Mouse (Mus musculus) MEL (cell line): ENCODE results near the gene Kazn. TPM values are rescaled to one million over a fixed set of nuclear protein-coding genes. Genes with fewer than 3 reads are reported as not detected.

Experiments
- DNase-seq: peaks from one replicate; pipeline ENCODE4 v3.0.0; 2011; ENCODE audit warnings: low read depth, low spot score
- H3K27ac ChIP-seq: 2 replicates; pipeline ENCODE4 v1.5.1; 2012; ENCODE audit warnings: low read depth, mild to moderate bottlenecking, control low read depth, low read length, moderate library complexity; ENCODE audit not compliant: control insufficient read depth
- H3K27me3 ChIP-seq, 2 experiments: fragments of 150-350 bp in 1 of 2; sonication (generic) in 1 of 2; 2 replicates each; pipeline ENCODE4 v1.6.1; 2012; ENCODE audit warnings: low read length in 2 of 2, mild to moderate bottlenecking in 2 of 2, improper control_type of control experiment in 1 of 2, moderate library complexity in 1 of 2; ENCODE audit not compliant: insufficient read depth in 2 of 2, control insufficient read depth in 1 of 2
- H3K36me3 ChIP-seq, 2 experiments: 2 replicates each; pipeline ENCODE4 v1.6.1; 2012 to 2014; ENCODE audit warnings: low read length in 2 of 2, improper control_type of control experiment in 1 of 2, inconsistent platforms in 1 of 2, mild to moderate bottlenecking in 1 of 2; ENCODE audit not compliant: insufficient read depth in 2 of 2, control insufficient read depth in 1 of 2
- H3K4me1 ChIP-seq, 2 experiments: fragments of 150-350 bp in 1 of 2; sonication (generic) in 1 of 2; 2 replicates each; pipeline ENCODE4 v1.6.1; 2012; ENCODE audit warnings: low read length in 2 of 2, improper control_type of control experiment in 1 of 2, mild to moderate bottlenecking in 1 of 2; ENCODE audit not compliant: insufficient read depth in 2 of 2, control insufficient read depth in 1 of 2
- H3K4me3 ChIP-seq, 2 experiments: fragments of 150-350 bp in 1 of 2; sonication (generic) in 1 of 2; 2 replicates each; pipeline ENCODE4 v1.5.1; 2012; ENCODE audit warnings: low read depth in 2 of 2, low read length in 2 of 2, mild to moderate bottlenecking in 2 of 2, moderate library complexity in 2 of 2, control low read depth in 1 of 2, improper control_type of control experiment in 1 of 2; ENCODE audit not compliant: control insufficient read depth in 1 of 2, insufficient read depth in 1 of 2
- H3K79me2 ChIP-seq: 2 replicates; pipeline ENCODE4 v1.6.1; 2012; ENCODE audit warnings: mild to moderate bottlenecking, low read length, moderate library complexity; ENCODE audit not compliant: control insufficient read depth, poor library complexity, insufficient read depth
- H3K9ac ChIP-seq: 2 replicates; pipeline ENCODE4 v1.6.1; 2012; ENCODE audit warnings: low read depth, mild to moderate bottlenecking, control low read depth, low read length, moderate library complexity; ENCODE audit not compliant: control insufficient read depth, poor library complexity, severe bottlenecking
- H3K9me3 ChIP-seq: fragments of 150-350 bp; sonication (generic); replicated peaks from 2 replicates; pipeline ENCODE4 v1.6.1; 2012; ENCODE audit warnings: mild to moderate bottlenecking, low read length, improper control_type of control experiment, moderate library complexity; ENCODE audit not compliant: insufficient read depth
- BHLHE40 ChIP-seq: IDR thresholded peaks from 2 replicates; pipeline ENCODE4 v1.6.1; 2012; ENCODE audit warnings: low read depth, mild to moderate bottlenecking, inconsistent platforms, low read length, improper control_type of control experiment, borderline replicate concordance
- CHD1 ChIP-seq: IDR thresholded peaks from 2 replicates; pipeline ENCODE4 v1.6.1; 2012; ENCODE audit warnings: low read depth, mild to moderate bottlenecking, inconsistent platforms, low read length, improper control_type of control experiment
- CHD2 ChIP-seq: IDR thresholded peaks from 2 replicates; pipeline ENCODE4 v1.6.1; 2011; ENCODE audit warnings: low read length, improper control_type of control experiment
- E2F4 ChIP-seq: IDR thresholded peaks from 2 replicates; pipeline ENCODE4 v1.6.1; 2011; ENCODE audit warnings: low read depth, low read length, improper control_type of control experiment, borderline replicate concordance
- HCFC1 ChIP-seq: IDR thresholded peaks from 2 replicates; pipeline ENCODE4 v1.6.1; 2012; ENCODE audit warnings: low read depth, mild to moderate bottlenecking, inconsistent platforms, low read length, improper control_type of control experiment, moderate library complexity
- KAT2A ChIP-seq: conservative IDR thresholded peaks from 2 replicates; pipeline ENCODE4 v1.6.1; 2012; ENCODE audit warnings: low read depth, low read length, improper control_type of control experiment, inconsistent platforms
- MYB ChIP-seq: IDR thresholded peaks from 2 replicates; pipeline ENCODE4 v1.6.1; 2011; ENCODE audit warnings: mild to moderate bottlenecking, low read depth, low read length, improper control_type of control experiment
- NELFE ChIP-seq: IDR thresholded peaks from 2 replicates; pipeline ENCODE4 v1.6.1; 2011; ENCODE audit warnings: low read depth, low read length, improper control_type of control experiment
- POLR2A ChIP-seq, 2 experiments: IDR thresholded peaks; 2 replicates each; pipeline ENCODE4 v1.6.1; 2011 to 2012; ENCODE audit warnings: low read length in 2 of 2, mild to moderate bottlenecking in 2 of 2, control low read depth in 1 of 2, improper control_type of control experiment in 1 of 2, low read depth in 1 of 2, moderate library complexity in 1 of 2; ENCODE audit not compliant: control insufficient read depth in 1 of 2, insufficient read depth in 1 of 2, poor library complexity in 1 of 2
- POLR2AphosphoS5 ChIP-seq: IDR thresholded peaks from 2 replicates; pipeline ENCODE4 v1.6.1; 2012; ENCODE audit warnings: low read depth, borderline replicate concordance, mild to moderate bottlenecking, inconsistent platforms, low read length, moderate library complexity, mixed read lengths
- RAD21 ChIP-seq: IDR thresholded peaks from 2 replicates; pipeline ENCODE4 v1.6.1; 2011; ENCODE audit warnings: mild to moderate bottlenecking, low read depth, low read length, improper control_type of control experiment
- RCOR1 ChIP-seq: IDR thresholded peaks from 2 replicates; pipeline ENCODE4 v1.6.1; 2012; ENCODE audit warnings: low read depth, mild to moderate bottlenecking, inconsistent platforms, low read length, improper control_type of control experiment
- SIN3A ChIP-seq: IDR thresholded peaks from 2 replicates; pipeline ENCODE4 v1.6.1; 2012; ENCODE audit warnings: low read length, improper control_type of control experiment, inconsistent platforms
- SMC3 ChIP-seq: IDR thresholded peaks from 2 replicates; pipeline ENCODE4 v1.6.1; 2011; ENCODE audit warnings: low read depth, low read length, improper control_type of control experiment
- TAL1 ChIP-seq: IDR thresholded peaks from 2 replicates; pipeline ENCODE4 v1.6.1; 2012; ENCODE audit warnings: mild to moderate bottlenecking, inconsistent platforms, low read length, moderate library complexity, mixed read lengths
- TBP ChIP-seq: IDR thresholded peaks from 2 replicates; pipeline ENCODE4 v1.8.0; 2011; ENCODE audit warnings: low read depth, low read length, improper control_type of control experiment
- USF2 ChIP-seq, 2 experiments: IDR thresholded peaks; 2 replicates each; pipeline ENCODE4 v1.6.1; 2011 to 2012; ENCODE audit warnings: improper control_type of control experiment in 2 of 2, low read length in 2 of 2, borderline replicate concordance in 1 of 2, inconsistent platforms in 1 of 2, low read depth in 1 of 2, mild to moderate bottlenecking in 1 of 2; ENCODE audit not compliant: insufficient read depth in 1 of 2
- ZC3H11A ChIP-seq: IDR thresholded peaks from 2 replicates; pipeline ENCODE4 v1.6.1; 2012; ENCODE audit warnings: low read depth, mild to moderate bottlenecking, inconsistent platforms, low read length, improper control_type of control experiment
- ZKSCAN1 ChIP-seq: IDR thresholded peaks from 2 replicates; pipeline ENCODE4 v1.6.1; 2012; ENCODE audit warnings: low read depth, mild to moderate bottlenecking, inconsistent platforms, low read length, improper control_type of control experiment, moderate library complexity
- ZNF384 ChIP-seq: IDR thresholded peaks from 2 replicates; pipeline ENCODE4 v1.6.1; 2012; ENCODE audit warnings: low read depth, mild to moderate bottlenecking, inconsistent platforms, low read length, improper control_type of control experiment
- polyA plus RNA-seq, 2 experiments: library from polyadenylated mRNA; stranded (reverse) in 1 of 2; unstranded in 1 of 2; fragments of >175 nt in 1 of 2; fragments of >200 nt in 1 of 2; gene quantifications; 2 replicates each; pipeline versions ENCODE4 v1.2.1 to v1.2.4; 2012; ENCODE audit warnings: low replicate concordance in 2 of 2, low read depth in 1 of 2; ENCODE audit not compliant: insufficient read length in 2 of 2, insufficient read depth in 1 of 2, missing spikeins in 1 of 2
- total RNA-seq: library from RNA; depleted of rRNA; stranded (reverse); fragments of 300-350 nt; gene quantifications from 2 replicates; pipeline ENCODE4 v1.2.3, GENCODE M21; 2012

The Kazn gene
- total and polyA plus RNA-seq, 3 experiments = not detected

- Histone ChIP-seq H3K4me3 (no peak overlapping the region), H3K36me3 (no peaks in the 10 kb centered on the region), H3K9ac (no peak overlapping the region), H3K27ac (no peak overlapping the region), H3K4me1 (no peaks in the 10 kb centered on the region), H3K27me3 (no peaks in the 10 kb centered on the region), H3K9me3 (no peaks in the 10 kb centered on the region), H3K79me2 (no peaks in the 10 kb centered on the region)
- TF ChIP-seq POLR2A (IDR thresholded peaks at IDR 0.05; ENCODE audit: control insufficient read depth in 1 of 2, insufficient read depth in 1 of 2, low read depth in 1 of 2, low read length in 2 of 2, poor library complexity in 1 of 2) = no peak
- TF ChIP-seq E2F4 = no peak
- no peak for TF ChIP-seq POLR2AphosphoS5
- no peak for TF ChIP-seq BHLHE40
- TF ChIP-seq ZC3H11A = no peak
- TF ChIP-seq ZNF384 = no peak
- no peak for TF ChIP-seq TAL1
- no peak for TF ChIP-seq RCOR1
- no peak for TF ChIP-seq CHD2
- TF ChIP-seq CHD1 = no peak
- TF ChIP-seq SMC3 = no peak
- TF ChIP-seq ZKSCAN1 = no peak
- TF ChIP-seq USF2 (IDR thresholded peaks at IDR 0.05; ENCODE audit: borderline replicate concordance in 1 of 2, insufficient read depth in 1 of 2, low read depth in 1 of 2, low read length in 2 of 2) = no peak
- no peak for DNase-seq
Observed at GRCm38 (mm10) chr4:142181646-142182045, 57.6 kb downstream of the Kazn start.

GRCm38 (mm10) chr4:142180874-142181273, 58.3 kb downstream of the Kazn start:
- no peaks in the 10 kb centered on the region for H3K79me2 ChIP-seq
- H3K4me1 ChIP-seq = no peaks in the 10 kb centered on the region
- no peaks in the 10 kb centered on the region for H3K27me3 ChIP-seq
- TF ChIP-seq ZC3H11A (no peak), NELFE (no peak), POLR2AphosphoS5 (no peak), KAT2A (no peak), MYB (no peak), RAD21 (no peak), HCFC1 (no peak), SIN3A (no peak), TBP (no peak), USF2 (IDR thresholded peaks at IDR 0.05; ENCODE audit: borderline replicate concordance in 1 of 2, insufficient read depth in 1 of 2, low read depth in 1 of 2, low read length in 2 of 2) (no peak)
- no peaks in the 10 kb centered on the region for H3K9me3 ChIP-seq
- no peak for DNase-seq
- no peak overlapping the region for H3K9ac ChIP-seq
- no peak overlapping the region for H3K4me3 ChIP-seq
- no peaks in the 10 kb centered on the region for H3K36me3 ChIP-seq
- H3K27ac ChIP-seq = no peak overlapping the region
